Mouse (Mus musculus) lung, postnatal 0 days (tissue): ENCODE results near the gene Adra2b.

Experiments used
- CTCF ChIP-seq: IDR thresholded peaks from 2 replicates; pipeline ENCODE4 v1.5.1; 2016; ENCODE audit warnings: antibody characterized with exemption, mild to moderate bottlenecking
- EP300 ChIP-seq: IDR thresholded peaks from 2 replicates; pipeline ENCODE4 v1.6.1; 2016; ENCODE audit warnings: antibody characterized with exemption, mild to moderate bottlenecking, control low read depth

- no peak for TF ChIP-seq CTCF
- TF ChIP-seq EP300: no peak
Observed at GRCm38 (mm10) chr2:127390846-127391245, 27.8 kb downstream of the Adra2b start.
